Mouse (Mus musculus) hindbrain, postnatal 0 days (tissue): Measurements from ENCODE around the gene Sh3gl2. TPM values are rescaled to one million over a fixed set of nuclear protein-coding genes. Genes with fewer than 3 reads are reported as not detected.
A peak's percentile ranks its signal among the peaks of the same experiment; 100 is the strongest.

Experiments used
- ATAC-seq: fragments of 200-750 bp; cut with Nextera tagmentation; 2 replicates; pipeline ENCODE4 v1.8.0; 2017; ENCODE audit warnings: mild to moderate bottlenecking, moderate TSS enrichment, moderate library complexity
- DNase-seq: peaks from one replicate; pipeline ENCODE4 v3.0.0-alpha.2; 2015; ENCODE audit warnings: low spot score
- H3K27ac ChIP-seq: fragments of 300-500 bp; sonication (generic); 2 replicates; pipeline ENCODE4 v1.5.1; 2014; ENCODE audit warnings: mild to moderate bottlenecking
- H3K27me3 ChIP-seq: fragments of 300-500 bp; sonication (generic); 2 replicates; pipeline ENCODE4 v1.6.1; 2014; ENCODE audit warnings: low read length, mixed read lengths; ENCODE audit not compliant: insufficient read depth
- H3K36me3 ChIP-seq: fragments of 300-500 bp; sonication (generic); 2 replicates; pipeline ENCODE4 v1.6.1; 2014; ENCODE audit warnings: low read length, mixed read lengths; ENCODE audit not compliant: insufficient read depth
- H3K4me1 ChIP-seq: fragments of 300-500 bp; sonication (generic); 2 replicates; pipeline ENCODE4 v1.6.1; 2014; ENCODE audit warnings: antibody characterized with exemption, low read length, mixed read lengths; ENCODE audit not compliant: insufficient read depth
- H3K4me2 ChIP-seq: fragments of 300-500 bp; sonication (generic); 2 replicates; pipeline ENCODE4 v1.6.1; 2014; ENCODE audit warnings: low read depth, mild to moderate bottlenecking, low read length, moderate library complexity, mixed read lengths
- H3K4me3 ChIP-seq: fragments of 300-500 bp; sonication (generic); 2 replicates; pipeline ENCODE4 v1.5.1; 2014; ENCODE audit warnings: low read length
- H3K9ac ChIP-seq: fragments of 300-500 bp; sonication (generic); replicated peaks from 2 replicates; pipeline ENCODE4 v1.6.1; 2014; ENCODE audit warnings: mild to moderate bottlenecking, low read length, moderate library complexity, mixed read lengths
- H3K9me3 ChIP-seq: fragments of 300-500 bp; sonication (generic); 2 replicates; pipeline ENCODE4 v1.6.1; 2016; ENCODE audit warnings: low read length, mixed read lengths
- CTCF ChIP-seq: IDR thresholded peaks from 2 replicates; pipeline ENCODE4 v1.5.1; 2016; ENCODE audit warnings: antibody characterized with exemption, control low read depth, low read depth
- WGBS: fragments of 180-500 bp; shearing (Covaris S2); extraction: QIAGEN DNeasy Blood & Tissue Kit; methylation state at CpG from one replicate; pipeline ENCODE4 v1.1.7; 2014; 5-methylcytosine and 5-hydroxymethylcytosine counted together
- polyA plus RNA-seq: library from polyadenylated mRNA; unstranded; fragments of >200 nt; fragmentation: Nextera tagmentation; extraction: Ambion mirVana; gene quantifications from 2 replicates; pipeline ENCODE4 v1.2.1, GENCODE M21; 2015
- total RNA-seq: library from RNA; depleted of rRNA; stranded (reverse); fragments of >200 nt; gene quantifications from 2 replicates; pipeline ENCODE4 v1.2.3, GENCODE M21; 2014

Gene Sh3gl2
- total and polyA plus RNA-seq, 2 experiments from 2014 or later, result 41.9 to 129 TPM

- WGBS, result 76% methylated on average over 4 of the region's 4 CpGs
- DNase-seq (no peak), ATAC-seq (no peak)
- H3K9ac ChIP-seq, result no peak overlapping the region
- no peak for TF ChIP-seq CTCF
- H3K27ac ChIP-seq, result no peak overlapping the region
- H3K4me2 ChIP-seq, result no peak overlapping the region
- H3K4me3 ChIP-seq, result no peak overlapping the region
- H3K27me3 ChIP-seq, result no peaks in the 10 kb centered on the region
- no peaks in the 10 kb centered on the region for H3K9me3 ChIP-seq
- H3K4me1 ChIP-seq, result no peaks in the 10 kb centered on the region
- no peaks in the 10 kb centered on the region for H3K36me3 ChIP-seq
Observed at GRCm38 (mm10) chr4:85291296-85291695, 86.4 kb downstream of the Sh3gl2 start.

DNA sequence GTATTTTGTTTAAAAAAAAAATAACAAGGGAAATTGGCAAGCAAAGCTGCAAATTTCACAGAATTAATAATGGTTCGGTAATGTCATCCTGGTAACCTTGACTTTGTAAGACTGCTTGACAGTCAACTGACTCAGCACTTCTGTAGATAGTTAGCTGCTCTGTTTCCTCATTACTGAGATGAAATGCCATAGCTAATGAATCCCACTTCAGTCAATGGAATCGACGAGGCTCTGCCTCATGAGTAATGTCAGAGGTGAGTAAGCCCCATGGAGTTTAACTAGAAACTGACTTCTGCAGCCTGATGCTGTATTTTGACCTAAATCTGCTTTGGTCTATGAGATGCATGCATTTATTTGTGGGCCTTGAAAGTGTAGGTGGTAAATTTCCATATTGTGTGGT lies 88.4 kb downstream of the Sh3gl2 start:
- DNase-seq (no peak), ATAC-seq (no peak)
- Histone ChIP-seq H3K4me2 (no peak overlapping the region), H3K9ac (no peak overlapping the region), H3K4me1 (no peaks in the 10 kb centered on the region), H3K4me3 (no peak overlapping the region), H3K36me3 (no peaks in the 10 kb centered on the region), H3K9me3 (no peaks in the 10 kb centered on the region), H3K27ac (no peak overlapping the region), H3K27me3 (no peaks in the 10 kb centered on the region)
- 62% methylated on average over 3 of the region's 3 CpGs for whole genome bisulfite sequencing
- TF ChIP-seq CTCF, result no peak

GRCm38 (mm10) chr4:85300610-85301405 lies 95.9 kb downstream of the Sh3gl2 start:
- H3K4me2 ChIP-seq, result no peak overlapping the region
- no peaks in the 10 kb centered on the region for H3K36me3 ChIP-seq
- WGBS, result 72% methylated on average over 6 of the region's 6 CpGs
- H3K27ac ChIP-seq, result no peak overlapping the region
- H3K9me3 ChIP-seq, result no peaks in the 10 kb centered on the region
- no peaks in the 10 kb centered on the region for H3K27me3 ChIP-seq
- H3K4me1 ChIP-seq, result no peaks in the 10 kb centered on the region
- DNase-seq (peak; percentile 62), ATAC-seq (peak; percentile 76)
- no peak for TF ChIP-seq CTCF
- no peak overlapping the region for H3K4me3 ChIP-seq
- no peak overlapping the region for H3K9ac ChIP-seq

- Histone ChIP-seq H3K4me2 (no peak overlapping the region), H3K27ac (peak overlapping the region; percentile 28), H3K4me3 (no peak overlapping the region), H3K27me3 (no peaks in the 10 kb centered on the region), H3K9ac (no peak overlapping the region), H3K9me3 (no peaks in the 10 kb centered on the region), H3K4me1 (no peaks in the 10 kb centered on the region), H3K36me3 (no peaks in the 10 kb centered on the region)
- ATAC-seq (no peak), DNase-seq (peak; percentile 28)
- 64% methylated on average over 7 of the region's 7 CpGs for WGBS
- no peak for TF ChIP-seq CTCF
Observed at GRCm38 (mm10) chr4:85305912-85306573, 101.1 kb downstream of the Sh3gl2 start.

- no peak for DNase-seq
- H3K27ac ChIP-seq, result no peak overlapping the region
- H3K4me1 ChIP-seq, result no peaks in the 10 kb centered on the region
- WGBS, result 44% methylated on average over 3 of the region's 3 CpGs
- no peak overlapping the region for H3K4me3 ChIP-seq
- no peak for ATAC-seq
- H3K36me3 ChIP-seq, result no peaks in the 10 kb centered on the region
- H3K9ac ChIP-seq, result no peak overlapping the region
- H3K4me2 ChIP-seq, result no peak overlapping the region
- no peak for TF ChIP-seq CTCF
- no peaks in the 10 kb centered on the region for H3K9me3 ChIP-seq
- no peaks in the 10 kb centered on the region for H3K27me3 ChIP-seq
Observed at GRCm38 (mm10) chr4:85319092-85319491, 114.2 kb downstream of the Sh3gl2 start.

DNA sequence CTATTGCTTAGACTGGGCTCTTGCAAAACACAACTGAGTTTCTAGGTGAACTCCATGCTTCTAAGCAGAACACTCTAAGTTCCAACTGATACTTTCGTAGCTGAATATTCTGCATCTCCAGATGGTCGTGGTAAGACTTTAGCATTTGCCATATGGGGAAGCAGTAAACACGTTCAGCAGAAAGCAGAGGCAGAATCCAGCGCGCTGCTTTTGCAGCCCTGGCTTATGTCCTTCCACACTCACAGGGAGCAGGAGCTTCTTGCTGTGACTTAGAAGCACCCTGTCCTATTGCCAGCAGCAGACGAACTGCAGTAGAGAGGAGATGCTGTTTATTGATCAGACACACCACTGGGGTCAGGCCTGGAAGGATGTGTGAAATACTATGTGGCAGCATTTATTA lies 120.5 kb downstream of the Sh3gl2 start:
- Histone ChIP-seq H3K4me1 (no peaks in the 10 kb centered on the region), H3K27ac (peak overlapping the region; percentile 22; the same call in 1 of the 2 replicates), H3K9ac (no peak overlapping the region), H3K9me3 (no peaks in the 10 kb centered on the region), H3K27me3 (no peaks in the 10 kb centered on the region), H3K4me2 (no peak overlapping the region), H3K4me3 (no peak overlapping the region), H3K36me3 (no peaks in the 10 kb centered on the region)
- ATAC-seq, result no peak
- WGBS, result 57% methylated on average over 6 of the region's 6 CpGs
- no peak for TF ChIP-seq CTCF
- DNase-seq, result no peak

DNA sequence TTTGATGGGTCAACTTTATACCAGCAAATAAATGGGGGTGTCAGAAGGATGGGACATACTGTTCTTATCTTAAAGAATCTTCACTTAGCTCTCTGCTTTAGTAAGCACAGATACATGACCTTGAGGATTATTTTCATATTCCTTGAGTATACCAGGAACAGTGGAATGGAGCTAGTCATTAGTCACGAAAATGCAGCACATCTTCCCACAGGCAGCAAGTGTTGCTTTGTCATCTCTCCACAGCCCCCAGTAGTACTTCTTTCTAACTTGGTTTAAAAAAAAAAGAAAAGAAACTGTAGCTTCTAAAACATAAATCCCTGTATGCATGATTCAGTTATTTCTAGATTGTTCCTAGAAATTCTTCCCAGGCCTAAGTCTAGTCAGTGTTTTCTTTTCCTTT lies 121.1 kb downstream of the Sh3gl2 start:
- WGBS, result 64% methylated on average over 1 of the region's 1 CpGs
- Histone ChIP-seq H3K9ac (no peak overlapping the region), H3K36me3 (no peaks in the 10 kb centered on the region), H3K27me3 (no peaks in the 10 kb centered on the region), H3K4me3 (no peak overlapping the region), H3K4me1 (no peaks in the 10 kb centered on the region), H3K9me3 (no peaks in the 10 kb centered on the region), H3K4me2 (no peak overlapping the region), H3K27ac (peak overlapping the region; percentile 22; the same call in 1 of the 2 replicates)
- no peak for TF ChIP-seq CTCF
- ATAC-seq, result no peak
- DNase-seq, result no peak
